Mouse (Mus musculus) cerebellum, adult 11 months (tissue): Measurements from ENCODE around the gene Ganab.
A peak's percentile ranks its signal among the peaks of the same experiment; 100 is the strongest.

ENCODE experiments used
- DNase-seq: peaks from one replicate; pipeline ENCODE4 v3.0.0; 2022

The Ganab gene

GRCm38 (mm10) chr19:8930117-8930516 lies 32.2 kb downstream of the Ganab start:
- no peak for DNase-seq

GRCm38 (mm10) chr19:8930771-8931170 lies 32.9 kb downstream of the Ganab start:
- no peak for DNase-seq

GRCm38 (mm10) chr19:8936736-8937135 lies 38.9 kb downstream of the Ganab start:
- no peak for DNase-seq

GRCm38 (mm10) chr19:8940526-8941133 lies 42.8 kb downstream of the Ganab start:
- no peak for DNase-seq

- DNase-seq = no peak
These were observed 43.3 kb downstream of the Ganab start for GRCm38 (mm10) chr19:8941136-8941514.

GRCm38 (mm10) chr19:8941515-8942217 lies 43.8 kb downstream of the Ganab start, which contains the start of gene Mta2:
Mta2 (plus strand) TSS chr19:8941875.
- peak; percentile 96 for DNase-seq

GRCm38 (mm10) chr19:8942276-8942964 lies 44.5 kb downstream of the Ganab start:
- DNase-seq = no peak

- no peak for DNase-seq
These were observed 45.2 kb downstream of the Ganab start for GRCm38 (mm10) chr19:8943047-8943446.

GRCm38 (mm10) chr19:8944062-8944461 lies 46.2 kb downstream of the Ganab start:
- DNase-seq = no peak

GRCm38 (mm10) chr19:8944750-8945149 lies 46.9 kb downstream of the Ganab start:
- DNase-seq = no peak

- no peak for DNase-seq
These were observed 47.4 kb downstream of the Ganab start for GRCm38 (mm10) chr19:8945251-8945650.

- DNase-seq = no peak
These were observed 49.1 kb downstream of the Ganab start for GRCm38 (mm10) chr19:8946929-8947328.

GRCm38 (mm10) chr19:8950190-8950589 lies 52.3 kb downstream of the Ganab start:
- DNase-seq = no peak

- no peak for DNase-seq
These were observed 54.4 kb downstream of the Ganab start for GRCm38 (mm10) chr19:8952241-8952640.

GRCm38 (mm10) chr19:8953135-8954039 lies 55.5 kb downstream of the Ganab start, which contains the start of gene Tut1:
Tut1 (plus strand) TSS chr19:8953847.
- DNase-seq = peak; percentile 87

GRCm38 (mm10) chr19:8954171-8954570 lies 56.3 kb downstream of the Ganab start:
- no peak for DNase-seq

- DNase-seq = no peak
These were observed 64.4 kb downstream of the Ganab start for GRCm38 (mm10) chr19:8962256-8962655.

GRCm38 (mm10) chr19:8965075-8965474 lies 67.2 kb downstream of the Ganab start:
- no peak for DNase-seq

GRCm38 (mm10) chr19:8965771-8966170 lies 67.9 kb downstream of the Ganab start:
- peak; percentile 51 for DNase-seq

GRCm38 (mm10) chr19:8966198-8966589 lies 68.3 kb downstream of the Ganab start:
- no peak for DNase-seq
